Mouse (Mus musculus): Measurements from ENCODE around the gene Azgp1. TPM values are rescaled to one million over a fixed set of nuclear protein-coding genes. Genes with fewer than 3 reads are reported as not detected.

Azgp1 gene
- 0.16 and 0.39 TPM in 2 replicates for polyA plus RNA-seq (2012; rRNA removed; ENCODE audit: low replicate concordance)

DNA sequence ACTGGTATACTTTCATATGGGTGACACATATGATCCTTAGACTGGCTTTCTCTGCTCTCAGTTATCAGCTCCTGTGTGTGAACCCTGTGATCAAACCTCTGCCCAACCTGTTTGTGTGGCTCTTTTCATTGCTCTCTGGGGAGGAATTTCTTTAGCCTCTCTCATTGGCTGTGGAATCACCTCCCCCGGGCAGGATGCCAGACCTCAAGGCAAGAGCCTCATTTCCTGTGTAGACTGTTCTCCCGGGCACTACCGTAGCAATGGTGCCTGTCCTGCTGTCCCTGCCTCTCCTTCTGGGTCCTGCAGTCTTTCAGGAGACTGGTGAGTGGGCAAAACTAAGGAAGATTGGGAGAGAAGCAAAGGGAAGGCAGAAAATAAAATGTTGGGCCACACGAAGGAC is at the start of gene Azgp1:
Azgp1 (plus strand) TSS at position 221 of the 400 bp plus-strand sequence.

GRCm38 (mm10) chr5:137962945-137963344 is 18.4 kb upstream of the Azgp1 start, which contains the start of gene Gjc3:
Gjc3 (minus strand) TSS chr5:137963098.

GRCm38 (mm10) chr5:138020961-138021479 is 39.7 kb downstream of the Azgp1 start, which contains the start of the genes Smok3a and Smok3b:
Smok3a (plus strand) TSS chr5:138021261.
Smok3b (plus strand) TSS chr5:138021429.

Other genes with a start within 250 kb of the Azgp1 start
- gene Nyap1, start 239.9 kb upstream of the Azgp1 start, polyA plus RNA-seq (2012; rRNA removed; ENCODE audit: low replicate concordance) = 0.77 and 4.9 TPM in 2 replicates
- gene Tsc22d4, start 235.8 kb upstream of the Azgp1 start, polyA plus RNA-seq (2012; rRNA removed; ENCODE audit: low replicate concordance) = 77.4 and 106 TPM in 2 replicates
- 24.9 and 28.3 TPM in 2 replicates for gene Ppp1r35, start 202.7 kb upstream of the Azgp1 start, polyA plus RNA-seq (2012; rRNA removed; ENCODE audit: low replicate concordance)
- gene Mepce, start 193.9 kb upstream of the Azgp1 start, polyA plus RNA-seq (2012; rRNA removed; ENCODE audit: low replicate concordance) = 35.8 and 48.0 TPM in 2 replicates
- 1.9 and 2.5 TPM in 2 replicates for gene Zcwpw1, start 193.7 kb upstream of the Azgp1 start, polyA plus RNA-seq (2012; rRNA removed; ENCODE audit: low replicate concordance)
- 2.6 and 7.9 TPM in 2 replicates for gene Pilra, start 145.2 kb upstream of the Azgp1 start, polyA plus RNA-seq (2012; rRNA removed; ENCODE audit: low replicate concordance)
- gene Pilrb1, start 123.4 kb upstream of the Azgp1 start, polyA plus RNA-seq (2012; rRNA removed; ENCODE audit: low replicate concordance) = 3.9 and 6.1 TPM in 2 replicates
- 4.4 and 4.8 TPM in 2 replicates for gene Pilrb2, start 109.7 kb upstream of the Azgp1 start, polyA plus RNA-seq (2012; rRNA removed; ENCODE audit: low replicate concordance)
- not detected in 2 replicates for gene Cyp3a13, start 59.9 kb upstream of the Azgp1 start, polyA plus RNA-seq (2012; rRNA removed; ENCODE audit: low replicate concordance)
- gene Gjc3, start 18.4 kb upstream of the Azgp1 start, polyA plus RNA-seq (2012; rRNA removed; ENCODE audit: low replicate concordance) = 0.09 and 0.14 TPM in 2 replicates
- gene Smok3a, start 39.7 kb downstream of the Azgp1 start, polyA plus RNA-seq (2012; rRNA removed; ENCODE audit: low replicate concordance) = not detected in 2 replicates
- not detected in 2 replicates for gene Smok3b, start 39.9 kb downstream of the Azgp1 start, polyA plus RNA-seq (2012; rRNA removed; ENCODE audit: low replicate concordance)
- gene Smok3c, start 71.7 kb downstream of the Azgp1 start, polyA plus RNA-seq (2012; rRNA removed; ENCODE audit: low replicate concordance) = not detected in 2 replicates
- 4.7 and 8.3 TPM in 2 replicates for gene Zkscan1, start 103.6 kb downstream of the Azgp1 start, polyA plus RNA-seq (2012; rRNA removed; ENCODE audit: low replicate concordance)
- 8.7 and 12.5 TPM in 2 replicates for gene Zscan21, start 135.4 kb downstream of the Azgp1 start, polyA plus RNA-seq (2012; rRNA removed; ENCODE audit: low replicate concordance)
- gene Zfp113, start 174.2 kb downstream of the Azgp1 start, polyA plus RNA-seq (2012; rRNA removed; ENCODE audit: low replicate concordance) = 2.4 and 4.2 TPM in 2 replicates
- gene Cops6, start 179.6 kb downstream of the Azgp1 start, polyA plus RNA-seq (2012; rRNA removed; ENCODE audit: low replicate concordance) = 122 and 145 TPM in 2 replicates
- gene Ap4m1, start 190.5 kb downstream of the Azgp1 start, polyA plus RNA-seq (2012; rRNA removed; ENCODE audit: low replicate concordance) = 66.6 and 72.1 TPM in 2 replicates
- 20.3 and 54.7 TPM in 2 replicates for gene Mcm7, start 190.9 kb downstream of the Azgp1 start, polyA plus RNA-seq (2012; rRNA removed; ENCODE audit: low replicate concordance)
- 52.1 and 79.8 TPM in 2 replicates for gene Taf6, start 205.9 kb downstream of the Azgp1 start, polyA plus RNA-seq (2012; rRNA removed; ENCODE audit: low replicate concordance)
- 8.0 and 11.5 TPM in 2 replicates for gene Cnpy4, start 206.0 kb downstream of the Azgp1 start, polyA plus RNA-seq (2012; rRNA removed; ENCODE audit: low replicate concordance)
- gene Mblac1, start 212.8 kb downstream of the Azgp1 start, polyA plus RNA-seq (2012; rRNA removed; ENCODE audit: low replicate concordance) = 7.2 and 8.4 TPM in 2 replicates
- gene Nxpe5, start 244.4 kb downstream of the Azgp1 start, polyA plus RNA-seq (2012; rRNA removed; ENCODE audit: low replicate concordance) = 3.7 and 5.3 TPM in 2 replicates